Mouse (Mus musculus) spleen, postnatal 36 days (tissue): Measurements from ENCODE around the gene Olfr601.
"Not testable (repeated sequence)": the region's sequence is repeated elsewhere in the genome, so short reads cannot be mapped to it uniquely, and the experiment has no call there.

Experiments
- DNase-seq, 2 experiments: peaks; one replicate each; pipeline ENCODE4 v3.0.0; 2022; ENCODE audit warnings: low spot score in 2 of 2, mixed read lengths in 1 of 2

Gene Olfr601

DNA sequence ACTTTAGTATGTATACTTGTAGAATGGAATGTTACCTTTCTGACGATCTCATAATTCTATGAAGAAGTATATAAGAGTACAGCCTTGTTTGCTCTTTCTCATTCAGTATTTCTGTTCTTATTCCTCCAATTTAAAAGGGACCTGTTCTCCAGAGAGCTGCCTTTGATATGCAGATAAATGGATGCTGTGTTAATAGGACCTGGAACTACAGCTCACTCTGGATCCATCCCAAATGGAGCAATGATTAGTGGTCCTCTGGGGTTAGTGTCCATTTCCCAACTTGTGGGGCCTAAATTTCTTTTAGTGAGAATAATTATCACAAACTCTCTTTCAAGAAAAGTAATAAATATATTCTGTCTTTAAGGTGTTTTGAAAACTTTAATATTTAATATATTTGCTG, at the start of gene Olfr601:
TSS of gene Olfr601 (minus strand) at position 101 of the 400 bp plus-strand sequence.
- no peak for DNase-seq

DNA sequence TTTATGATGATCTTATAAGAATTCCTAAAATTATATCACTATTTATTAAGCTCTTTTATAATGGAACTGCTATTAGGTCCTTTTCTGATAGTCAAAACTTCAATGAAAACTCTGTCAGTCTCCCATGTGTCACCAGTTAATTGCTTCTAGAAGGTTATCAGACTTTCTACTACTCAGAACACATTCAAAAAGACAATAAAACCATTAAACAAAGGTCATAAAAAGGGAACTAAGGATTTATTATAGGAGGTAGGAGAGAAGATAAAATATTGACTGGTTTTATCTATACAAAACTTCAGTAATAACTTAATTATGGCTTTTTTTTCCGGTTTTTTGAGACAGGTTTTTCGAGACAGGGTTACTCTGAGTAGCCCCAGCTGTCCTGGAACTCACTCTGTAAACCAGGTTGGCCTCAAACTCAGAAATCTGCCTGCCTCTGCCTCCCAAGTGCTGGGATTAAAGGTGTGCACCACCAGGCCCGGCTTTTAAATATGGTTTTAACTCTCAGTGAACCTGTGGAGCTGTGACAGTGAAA, 44.1 kb upstream of the Olfr601 start:
- DNase-seq: not testable (repeated sequence)

DNA sequence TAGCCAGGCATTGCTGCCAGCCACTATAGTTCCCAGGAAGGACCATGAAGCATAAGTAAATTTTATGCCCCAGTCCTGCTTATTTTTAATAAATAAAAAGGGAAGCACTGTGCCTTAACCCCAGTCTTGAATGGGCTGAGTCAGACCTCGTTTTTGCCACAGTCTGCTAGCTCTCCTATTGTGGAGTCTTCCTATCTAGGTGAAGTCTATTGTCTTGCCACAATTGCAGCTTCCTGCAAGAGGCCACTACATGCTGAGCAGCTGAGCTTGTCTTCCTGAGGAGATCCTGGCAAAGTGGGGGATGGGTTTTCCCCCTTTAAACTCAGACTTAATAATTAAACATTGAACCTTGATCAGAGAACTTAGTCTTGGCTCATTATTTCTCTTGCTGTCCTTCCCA, 36.5 kb upstream of the Olfr601 start:
- no peak for DNase-seq

DNA sequence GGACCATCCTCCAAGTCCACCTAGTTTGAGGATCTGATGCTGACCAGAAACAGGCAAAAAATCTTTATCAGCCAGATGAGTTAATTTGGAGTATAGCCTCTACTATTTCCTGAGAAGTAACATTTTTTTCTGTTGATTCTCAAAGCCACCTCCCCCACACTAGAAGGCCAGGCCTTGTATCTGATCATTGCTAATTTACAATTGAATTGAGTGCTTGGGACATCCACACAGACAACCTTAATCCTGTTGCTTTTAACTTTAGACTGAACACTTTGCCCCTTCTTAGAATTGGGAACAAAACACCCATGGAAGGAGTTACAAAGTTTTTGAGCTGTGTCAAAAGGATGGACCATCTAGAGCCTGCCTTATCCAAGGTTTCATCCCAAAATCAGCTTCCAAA, 35.3 kb upstream of the Olfr601 start:
- no peak for DNase-seq

DNA sequence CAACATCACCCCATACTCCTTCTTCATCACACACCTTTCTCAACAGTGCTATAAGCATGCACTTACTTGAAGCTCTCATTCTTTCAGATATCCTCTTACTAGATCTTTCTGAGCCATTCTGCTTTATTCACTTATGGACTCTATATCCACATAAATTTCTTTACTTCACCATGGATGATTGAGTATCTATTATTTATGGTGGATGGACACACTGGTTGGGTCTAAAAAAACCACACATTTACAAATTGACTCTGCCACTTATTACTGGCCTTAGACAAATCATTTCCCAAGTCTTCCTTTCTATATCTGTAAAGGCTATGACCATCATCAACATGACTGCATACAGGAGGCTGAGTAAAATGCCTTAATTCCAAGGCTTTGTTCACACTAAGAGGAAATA, 23.6 kb upstream of the Olfr601 start, which contains the start of gene Olfr603:
TSS of gene Olfr603 (minus strand) at position 101 of the 400 bp plus-strand sequence.
- DNase-seq: no peak

DNA sequence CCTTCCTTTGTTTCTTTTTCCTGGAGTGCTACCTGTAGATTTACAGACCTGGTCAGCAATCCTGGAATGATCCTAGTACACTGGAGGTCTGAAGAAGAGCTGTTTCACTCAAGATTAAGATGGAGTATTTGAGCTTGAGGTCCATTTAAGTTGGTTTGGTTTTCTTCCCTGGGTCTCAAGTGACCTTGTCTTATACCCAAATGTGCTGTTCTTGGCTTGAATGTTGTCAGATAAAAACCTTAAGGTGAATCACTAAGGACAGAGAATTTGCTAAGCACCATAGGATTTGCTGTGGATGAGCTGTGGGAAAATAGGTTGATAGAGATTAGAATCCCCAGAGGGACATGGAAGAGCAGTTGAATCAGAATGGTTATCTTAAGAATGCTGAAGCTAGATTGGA, 12.9 kb downstream of the Olfr601 start, which contains the start of gene Olfr600:
TSS of gene Olfr600 (minus strand) at position 101 of the 400 bp plus-strand sequence.
- no peak for DNase-seq

DNA sequence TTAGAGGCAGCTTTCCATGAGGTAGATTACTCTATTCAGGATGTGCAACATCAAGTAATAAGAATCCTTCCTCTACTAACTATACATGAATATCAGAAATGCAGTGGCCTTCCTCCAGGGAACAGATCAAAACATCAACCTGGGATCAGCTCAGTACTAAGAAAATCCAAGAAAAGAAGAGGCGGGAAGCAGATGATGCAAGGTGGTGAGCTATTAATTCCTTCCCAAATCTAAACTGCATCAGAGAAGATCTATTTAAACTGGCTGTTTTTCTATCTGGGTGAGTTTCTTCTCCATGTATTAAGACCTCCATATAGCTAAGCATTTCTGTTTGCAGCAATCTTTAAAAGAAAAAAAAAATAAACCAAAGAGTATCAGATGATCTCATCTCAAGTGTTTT, 26.8 kb downstream of the Olfr601 start, which contains the start of gene Olfr599:
TSS of gene Olfr599 (plus strand) at position 301 of the 400 bp plus-strand sequence.
- no peak for DNase-seq

DNA sequence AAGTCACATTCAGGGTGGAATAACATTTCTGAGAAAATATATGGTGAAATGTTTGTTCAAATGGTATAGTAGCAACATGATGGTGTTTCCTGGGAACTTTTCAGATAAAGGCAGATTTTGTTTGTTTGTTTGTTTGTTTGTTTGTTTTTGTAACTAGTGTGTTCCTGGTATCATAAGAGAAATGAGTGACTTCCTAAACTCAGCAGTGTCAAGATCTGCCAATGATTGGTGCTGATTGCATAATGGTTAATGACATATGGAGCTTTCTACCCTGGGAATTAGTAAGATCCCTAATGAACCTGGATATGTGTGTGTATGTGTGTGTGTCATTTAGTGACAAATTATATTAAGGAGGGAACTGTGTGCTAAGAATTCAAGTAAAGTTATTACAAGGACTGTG, 39.2 kb downstream of the Olfr601 start, which contains the start of gene Olfr598:
TSS of gene Olfr598 (plus strand) at position 301 of the 400 bp plus-strand sequence.
- no peak for DNase-seq

DNA sequence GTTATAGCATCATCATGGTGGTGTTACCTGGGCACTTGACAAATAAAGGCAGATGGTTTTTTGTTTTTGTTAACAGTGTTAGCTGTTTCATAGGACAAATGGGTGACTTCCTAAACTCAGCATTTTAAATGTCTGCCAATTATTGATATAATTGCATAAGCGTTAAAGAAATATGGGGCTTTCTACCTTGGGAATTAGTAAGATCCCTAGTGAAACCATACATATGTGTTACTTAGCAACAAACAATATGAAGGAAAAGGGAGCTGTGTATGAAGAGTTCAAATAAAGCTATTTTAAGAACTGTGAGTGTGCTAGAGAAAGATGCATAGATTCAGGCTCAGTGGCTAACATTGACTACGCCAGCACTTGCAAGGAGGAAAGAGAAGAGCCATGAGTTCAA, 46.4 kb downstream of the Olfr601 start, which contains the start of gene Olfr597:
TSS of gene Olfr597 (plus strand) at position 301 of the 400 bp plus-strand sequence.
- not testable (repeated sequence) for DNase-seq
